Mouse (Mus musculus) stomach, embryonic 16.5 days (tissue): ENCODE results near the gene Lcn4. TPM values are rescaled to one million over a fixed set of nuclear protein-coding genes. Genes with fewer than 3 reads are reported as not detected.

Experiments
- ATAC-seq: fragments of 200-750 bp; cut with Nextera tagmentation; 2 replicates; pipeline ENCODE4 v1.8.0; 2017; ENCODE audit warnings: moderate number of reproducible peaks, moderate TSS enrichment; ENCODE audit not compliant: insufficient read depth, low FRiP score
- H3K27ac ChIP-seq: fragments of 300-500 bp; sonication (generic); 2 replicates; pipeline ENCODE4 v1.5.1; 2014; ENCODE audit warnings: low read length
- H3K27me3 ChIP-seq: fragments of 300-500 bp; sonication (generic); 2 replicates; pipeline ENCODE4 v1.6.1; 2014; ENCODE audit warnings: low read length, control low read depth, mixed read lengths; ENCODE audit not compliant: control insufficient read depth, insufficient read depth
- H3K36me3 ChIP-seq: fragments of 300-500 bp; sonication (generic); 2 replicates; pipeline ENCODE4 v1.6.1; 2014; ENCODE audit warnings: low read length; ENCODE audit not compliant: control insufficient read depth, insufficient read depth
- H3K4me1 ChIP-seq: fragments of 300-500 bp; sonication (generic); 2 replicates; pipeline ENCODE4 v1.6.1; 2014; ENCODE audit warnings: low read length, control low read depth, mixed read lengths; ENCODE audit not compliant: control insufficient read depth, insufficient read depth
- H3K4me2 ChIP-seq: fragments of 300-500 bp; sonication (generic); 2 replicates; pipeline ENCODE4 v1.6.1; 2014; ENCODE audit warnings: low read depth, low read length, mixed read lengths
- H3K4me3 ChIP-seq: fragments of 300-500 bp; sonication (generic); replicated peaks from 2 replicates; pipeline ENCODE4 v1.5.1; 2014; ENCODE audit warnings: mild to moderate bottlenecking, low read length
- H3K9ac ChIP-seq: fragments of 300-500 bp; sonication (generic); 2 replicates; pipeline ENCODE4 v1.6.1; 2014; ENCODE audit warnings: low read length
- H3K9me3 ChIP-seq: fragments of 300-500 bp; sonication (generic); replicated peaks from 2 replicates; pipeline ENCODE4 v1.6.1; 2016; ENCODE audit warnings: low read length, control low read depth; ENCODE audit not compliant: control insufficient read depth
- WGBS: fragments of 180-500 bp; shearing (Covaris S2); extraction: QIAGEN DNeasy Blood & Tissue Kit; methylation state at CpG from one replicate; pipeline ENCODE4 v1.1.7; 2014; 5-methylcytosine and 5-hydroxymethylcytosine counted together
- polyA plus RNA-seq: library from polyadenylated mRNA; unstranded; fragments of >200 nt; fragmentation: Nextera tagmentation; extraction: Ambion mirVana; gene quantifications from 2 replicates; pipeline ENCODE4 v1.2.1, GENCODE M21; 2015

The Lcn4 gene
- polyA plus RNA-seq, 1 experiment from 2014 or later: not detected

GRCm38 (mm10) chr2:26654687-26655086 is 16.4 kb downstream of the Lcn4 start:
- H3K27me3 ChIP-seq: no peaks in the 10 kb centered on the region
- H3K4me1 ChIP-seq: no peaks in the 10 kb centered on the region
- H3K27ac ChIP-seq: no peak overlapping the region
- WGBS: 67% methylated on average over 1 of the region's 1 CpGs
- no peak overlapping the region for H3K4me3 ChIP-seq
- ATAC-seq: no peak
- no peak overlapping the region for H3K4me2 ChIP-seq
- H3K9ac ChIP-seq: no peak overlapping the region
- H3K36me3 ChIP-seq: no peaks in the 10 kb centered on the region
- H3K9me3 ChIP-seq: no peaks in the 10 kb centered on the region

GRCm38 (mm10) chr2:26646643-26647293 is 24.3 kb downstream of the Lcn4 start:
- Histone ChIP-seq H3K27me3 (no peaks in the 10 kb centered on the region), H3K27ac (no peak overlapping the region), H3K4me3 (no peak overlapping the region), H3K36me3 (no peaks in the 10 kb centered on the region), H3K4me2 (no peak overlapping the region), H3K9ac (no peak overlapping the region), H3K4me1 (no peaks in the 10 kb centered on the region), H3K9me3 (no peaks in the 10 kb centered on the region)
- ATAC-seq: peak; percentile 97
- 20% methylated on average over 3 of the region's 3 CpGs for WGBS

GRCm38 (mm10) chr2:26643942-26644341 is 27.1 kb downstream of the Lcn4 start:
- H3K9me3 ChIP-seq: no peaks in the 10 kb centered on the region
- no peaks in the 10 kb centered on the region for H3K27me3 ChIP-seq
- H3K4me1 ChIP-seq: peaks cover 6% of the 10 kb centered on the region
- no peak overlapping the region for H3K4me3 ChIP-seq
- ATAC-seq: no peak
- H3K27ac ChIP-seq: no peak overlapping the region
- H3K4me2 ChIP-seq: no peak overlapping the region
- 47% methylated on average over 2 of the region's 2 CpGs for WGBS
- no peak overlapping the region for H3K9ac ChIP-seq
- no peaks in the 10 kb centered on the region for H3K36me3 ChIP-seq

- ATAC-seq: no peak
- WGBS: 67% methylated on average over 7 of the region's 7 CpGs
- peaks cover 23% of the 10 kb centered on the region for H3K4me1 ChIP-seq
- H3K27me3 ChIP-seq: no peaks in the 10 kb centered on the region
- no peak overlapping the region for H3K9ac ChIP-seq
- no peak overlapping the region for H3K4me3 ChIP-seq
- peaks cover 5% of the 10 kb centered on the region; the same call in 1 of the 2 replicates for H3K36me3 ChIP-seq
- no peaks in the 10 kb centered on the region for H3K9me3 ChIP-seq
- no peak overlapping the region for H3K4me2 ChIP-seq
- H3K27ac ChIP-seq: peak overlapping the region; percentile 92; the same call in 1 of the 2 replicates
Measured at GRCm38 (mm10) chr2:26641006-26641647, 30.0 kb downstream of the Lcn4 start.

- Histone ChIP-seq H3K4me2 (peak overlapping the region; percentile 84), H3K9me3 (no peaks in the 10 kb centered on the region), H3K4me3 (peak overlapping the region; percentile 87), H3K4me1 (peaks cover 23% of the 10 kb centered on the region), H3K9ac (peak overlapping the region; percentile 99), H3K27me3 (no peaks in the 10 kb centered on the region), H3K27ac (peak overlapping the region; percentile 92), H3K36me3 (peaks cover 13% of the 10 kb centered on the region)
- peak; percentile 83 for ATAC-seq
- 4% methylated on average over 49 of the region's 49 CpGs for WGBS
Measured at GRCm38 (mm10) chr2:26639838-26640830, 30.9 kb downstream of the Lcn4 start.

DNA sequence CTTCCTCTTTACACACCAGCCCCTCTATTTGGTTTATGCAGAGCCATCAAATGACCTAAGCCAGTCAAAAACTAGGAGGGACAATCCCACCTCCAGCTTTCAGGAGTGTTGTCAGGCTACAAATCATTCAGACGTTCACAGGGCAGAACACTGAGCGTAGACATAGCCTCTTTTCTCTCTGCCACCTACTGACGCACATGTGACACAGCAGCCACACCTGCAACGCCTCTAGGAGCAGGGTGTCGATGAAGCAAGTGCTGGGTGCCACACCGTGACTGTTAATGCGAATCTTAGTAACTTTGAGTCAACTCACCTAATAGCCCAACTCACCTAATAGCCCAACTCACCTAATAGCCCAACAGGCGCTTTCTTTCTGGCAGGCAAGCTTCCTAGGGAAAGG is 32.0 kb downstream of the Lcn4 start:
- no peaks in the 10 kb centered on the region for H3K27me3 ChIP-seq
- peak; percentile 54; the same call in 1 of the 2 replicates for ATAC-seq
- no peaks in the 10 kb centered on the region for H3K9me3 ChIP-seq
- peaks cover 23% of the 10 kb centered on the region for H3K4me1 ChIP-seq
- H3K27ac ChIP-seq: peak overlapping the region; percentile 15; the same call in 1 of the 2 replicates
- peaks cover 13% of the 10 kb centered on the region for H3K36me3 ChIP-seq
- H3K4me2 ChIP-seq: peak overlapping the region; percentile 84
- 3% methylated on average over 8 of the region's 8 CpGs for WGBS
- peak overlapping the region; percentile 99 for H3K9ac ChIP-seq
- peak overlapping the region; percentile 87 for H3K4me3 ChIP-seq

- H3K9me3 ChIP-seq: no peaks in the 10 kb centered on the region
- 63% methylated on average over 5 of the region's 5 CpGs for WGBS
- H3K4me1 ChIP-seq: peaks cover 23% of the 10 kb centered on the region
- H3K36me3 ChIP-seq: peaks cover 13% of the 10 kb centered on the region
- no peak overlapping the region for H3K27ac ChIP-seq
- peak overlapping the region; percentile 84 for H3K4me2 ChIP-seq
- peak overlapping the region; percentile 99 for H3K9ac ChIP-seq
- no peaks in the 10 kb centered on the region for H3K27me3 ChIP-seq
- peak overlapping the region; percentile 87 for H3K4me3 ChIP-seq
- no peak for ATAC-seq
Measured at GRCm38 (mm10) chr2:26638572-26638971, 32.5 kb downstream of the Lcn4 start.

GRCm38 (mm10) chr2:26638039-26638438 is 33.0 kb downstream of the Lcn4 start:
- Histone ChIP-seq H3K4me1 (peaks cover 23% of the 10 kb centered on the region), H3K27me3 (no peaks in the 10 kb centered on the region), H3K9me3 (no peaks in the 10 kb centered on the region), H3K4me3 (peak overlapping the region; percentile 87), H3K9ac (peak overlapping the region; percentile 99; the same call in 1 of the 2 replicates), H3K36me3 (peaks cover 13% of the 10 kb centered on the region), H3K27ac (no peak overlapping the region), H3K4me2 (peak overlapping the region; percentile 84)
- no peak for ATAC-seq
- WGBS: 79% methylated on average over 5 of the region's 5 CpGs
